Comparison of ENCODE assay signal across 9 mouse cellular contexts in the genomic region with DNA sequence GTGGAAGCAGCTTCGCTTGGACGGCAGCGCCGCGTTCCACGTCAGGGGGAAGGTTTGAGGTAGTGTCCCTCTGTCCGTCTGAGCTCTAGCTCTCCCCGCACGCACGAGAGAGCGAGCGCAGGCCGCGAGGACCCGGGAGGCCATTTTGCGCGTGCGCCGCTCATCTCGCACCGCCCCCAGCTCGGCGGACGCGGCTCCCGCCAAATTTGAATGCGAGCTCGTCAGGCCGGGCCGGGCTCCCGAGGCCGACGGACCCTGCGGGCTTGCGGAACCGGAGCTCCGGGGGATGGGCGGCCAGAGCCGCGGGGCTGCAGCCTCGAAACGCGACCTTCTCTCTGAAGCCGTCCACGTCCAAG. TPM values are rescaled to one million over a fixed set of nuclear protein-coding genes. Genes with fewer than 3 reads are reported as not detected.
DNase-seq lines count a peak whose midpoint lies in the region; ATAC-seq and TF ChIP-seq lines count a peak whose summit lies in the region.
"Had no signal": no experiment of that assay in that cellular context is flagged by ENCODE, and none has a peak within 500 bp of the region (broad histone marks: within the 10 kb centered on the region; RNA-seq: fewer than 3 reads in every experiment).

No protein-coding gene starts in this region.

- peaks cover 4% of the 10 kb centered on the region; the same call in 1 of the 2 replicates for H3K4me1 ChIP-seq in heart, adult 2 months (ENCODE audit: control insufficient read depth, insufficient read depth, low read length)
- peaks cover 24% of the 10 kb centered on the region for H3K4me1 ChIP-seq in forebrain, embryonic 15.5 days
- H3K4me1 ChIP-seq in hindbrain, embryonic 16.5 days (ENCODE audit: control insufficient read depth, insufficient read depth, low read depth, low read length): peaks cover 12% of the 10 kb centered on the region
- peaks cover 9% of the 10 kb centered on the region for H3K4me1 ChIP-seq in liver, embryonic 11.5 days (replicated peaks; ENCODE audit: control insufficient read depth, insufficient read depth, low read length)

- TF ChIP-seq POLR2A in heart, adult 2 months (IDR thresholded peaks at IDR 0.05; ENCODE audit: insufficient read depth, low read depth, low read length): no peak

- H3K27me3 ChIP-seq in heart, adult 2 months (ENCODE audit: control insufficient read depth, insufficient read depth, low read length): peaks cover 23% of the 10 kb centered on the region
- H3K27me3 ChIP-seq in forebrain, embryonic 15.5 days: peaks cover 60% of the 10 kb centered on the region
- peaks cover 35% of the 10 kb centered on the region for H3K27me3 ChIP-seq in hindbrain, embryonic 16.5 days (replicated peaks; ENCODE audit: control insufficient read depth, insufficient read depth, low read length)
- peaks cover 70% of the 10 kb centered on the region for H3K27me3 ChIP-seq in liver, embryonic 11.5 days (replicated peaks; ENCODE audit: control insufficient read depth, insufficient read depth, low read length)

- no peaks in the 10 kb centered on the region for H3K79me2 ChIP-seq in heart, adult 2 months (replicated peaks; ENCODE audit: control insufficient read depth, insufficient read depth, low read length)

- no peak for TF ChIP-seq CTCF in heart, adult 2 months (IDR thresholded peaks at IDR 0.05)

- TF ChIP-seq EP300 in heart, adult 2 months (IDR thresholded peaks at IDR 0.05; ENCODE audit: insufficient read depth, low read depth, low read length): no peak

- intact Hi-C loops in heart, adult 2 months (cut with DNase I): no loop called here

- DNase-seq in heart, adult 2 months: peak; percentile 69 to 76
- no peak for DNase-seq in heart, adult 8-10 months (ENCODE audit: low spot score)
- peak; percentile 67 for DNase-seq in adrenal gland, postnatal 25 days
- peak; percentile 70 for DNase-seq in liver, embryonic 11.5 days (ENCODE audit: low spot score)
- DNase-seq in thymus, postnatal 14 days: peak; percentile 70

- H3K9ac ChIP-seq in heart, adult 2 months (ENCODE audit: low read depth, low read length): no peak overlapping the region
- no peak overlapping the region for H3K9ac ChIP-seq in forebrain, embryonic 15.5 days (replicated peaks)
- no peak overlapping the region for H3K9ac ChIP-seq in hindbrain, embryonic 16.5 days (ENCODE audit: low read depth, low read length)
- H3K9ac ChIP-seq in liver, embryonic 11.5 days (ENCODE audit: low read depth, low read length): no peak overlapping the region

- H3K4me3 ChIP-seq in heart, adult 2 months: peak overlapping the region; percentile 58
- H3K4me3 ChIP-seq in forebrain, embryonic 15.5 days: peak overlapping the region; percentile 47
- H3K4me3 ChIP-seq in hindbrain, embryonic 16.5 days (ENCODE audit: low read length): peak overlapping the region; percentile 30
- H3K4me3 ChIP-seq in liver, embryonic 11.5 days (ENCODE audit: low read depth, low read length): peak overlapping the region; percentile 40

- ATAC-seq in forebrain, embryonic 15.5 days (replicated peaks): peak; percentile 45
- no peak for ATAC-seq in hindbrain, embryonic 16.5 days
- 0 out of 2 replicates have a peak, but pooled peaks have one; percentile 56 for ATAC-seq in liver, embryonic 11.5 days (replicated peaks; ENCODE audit: low FRiP score)
- peak; percentile 31; the same call in 1 of the 2 replicates for ATAC-seq in monocyte, adult 5-6 weeks (replicated peaks; ENCODE audit: insufficient number of reproducible peaks, low FRiP score, low TSS enrichment, poor library complexity, severe bottlenecking)

- H3K27ac ChIP-seq in heart, adult 2 months: no peak overlapping the region
- no peak overlapping the region for H3K27ac ChIP-seq in forebrain, embryonic 15.5 days (replicated peaks)
- no peak overlapping the region for H3K27ac ChIP-seq in hindbrain, embryonic 16.5 days (ENCODE audit: low read depth, low read length)
- H3K27ac ChIP-seq in liver, embryonic 11.5 days (ENCODE audit: low read depth, low read length): no peak overlapping the region

- 2% methylated on average over 45 of the region's 45 CpGs for WGBS in heart, adult 2 months
- WGBS in forebrain, embryonic 15.5 days: under 1% methylated on average over 45 of the region's 45 CpGs
- 2% methylated on average over 44 of the region's 45 CpGs for WGBS in hindbrain, embryonic 16.5 days
- under 1% methylated on average over 45 of the region's 45 CpGs for WGBS in liver, embryonic 11.5 days

- no peaks in the 10 kb centered on the region for H3K9me3 ChIP-seq in forebrain, embryonic 15.5 days
- no peaks in the 10 kb centered on the region for H3K9me3 ChIP-seq in hindbrain, embryonic 16.5 days (ENCODE audit: control insufficient read depth, low read length)
- no peaks in the 10 kb centered on the region for H3K9me3 ChIP-seq in liver, embryonic 11.5 days (ENCODE audit: control insufficient read depth, low read length)

- H3K4me2 ChIP-seq in forebrain, embryonic 15.5 days (replicated peaks): peak overlapping the region; percentile 78
- H3K4me2 ChIP-seq in hindbrain, embryonic 16.5 days (ENCODE audit: low read length): peak overlapping the region; percentile 75
- peak overlapping the region; percentile 55 for H3K4me2 ChIP-seq in liver, embryonic 11.5 days

- H3K36me3 ChIP-seq in heart, adult 2 months (ENCODE audit: control insufficient read depth, insufficient read depth, low read length): no peaks in the 10 kb centered on the region
- peaks cover 8% of the 10 kb centered on the region for H3K36me3 ChIP-seq in forebrain, embryonic 15.5 days
- peaks cover 5% of the 10 kb centered on the region for H3K36me3 ChIP-seq in hindbrain, embryonic 16.5 days (ENCODE audit: control insufficient read depth, insufficient read depth, low read length)
- no peaks in the 10 kb centered on the region for H3K36me3 ChIP-seq in liver, embryonic 11.5 days (ENCODE audit: control insufficient read depth, insufficient read depth, low read length)

RNA-seq across cellular contexts. Expression of a gene that starts 5.1 kb away (rescaled TPM):
- under 1 TPM; 0.26 to 0.36 TPM for total RNA-seq in heart, adult 2 months (2021)
- 0.20 and 0.32 TPM in 2 replicates for polyA plus RNA-seq in heart, adult 2 months (2012; rRNA removed)
- total RNA-seq in heart, adult 8-10 months (2022): under 1 TPM in 3 of 4 experiments, not detected in 1; 0.38 to 0.65 (median 0.49) TPM
- total RNA-seq in adrenal gland, postnatal 25 days (2021): 0.67 TPM in 1 of 2 replicates, not detected in the other
- polyA plus RNA-seq in forebrain, embryonic 15.5 days (2015; fragmentation: Nextera tagmentation; extraction: Ambion mirVana): 0.09 TPM in 1 of 2 replicates, not detected in the other
- 0.06 and 0.14 TPM in 2 replicates for polyA plus RNA-seq in hindbrain, embryonic 16.5 days (2015; fragmentation: Nextera tagmentation; extraction: Ambion mirVana)
- not detected in 2 replicates for polyA plus RNA-seq in liver, embryonic 11.5 days (2014; fragmentation: Nextera tagmentation; extraction: Ambion mirVana)
- total RNA-seq in monocyte, adult 5-6 weeks (2017): 1.6 TPM in 1 of 3 replicates, not detected in the others
- total RNA-seq: MEL had no signal

RNA-seq across cellular contexts. Expression of a gene that starts 11.9 kb away (rescaled TPM):
- 10 to 100 TPM; 59.2 to 70.6 TPM for total RNA-seq in heart, adult 2 months (2021)
- 22.3 and 54.4 TPM in 2 replicates for polyA plus RNA-seq in heart, adult 2 months (2012; rRNA removed)
- total RNA-seq in heart, adult 8-10 months (2022): 10 to 100 TPM; 51.9 to 74.4 (median 64.3) TPM
- total RNA-seq in adrenal gland, postnatal 25 days (2021): 54.6 and 57.5 TPM in 2 replicates
- polyA plus RNA-seq in forebrain, embryonic 15.5 days (2015; fragmentation: Nextera tagmentation; extraction: Ambion mirVana): 38.0 and 39.8 TPM in 2 replicates
- 14.0 and 15.6 TPM in 2 replicates for polyA plus RNA-seq in hindbrain, embryonic 16.5 days (2015; fragmentation: Nextera tagmentation; extraction: Ambion mirVana)
- 12.9 and 16.6 TPM in 2 replicates for polyA plus RNA-seq in liver, embryonic 11.5 days (2014; fragmentation: Nextera tagmentation; extraction: Ambion mirVana)
- 34.3 to 41.0 TPM (median 36.4 TPM) in 3 replicates for total RNA-seq in monocyte, adult 5-6 weeks (2017)

RNA-seq across cellular contexts. Expression of a gene that starts 16.5 kb away (rescaled TPM):
- 100 to 1,000 TPM in 1 of 2 experiments, 10 to 100 TPM in 1; 95.0 to 102 TPM for total RNA-seq in heart, adult 2 months (2021)
- polyA plus RNA-seq in heart, adult 2 months (2012; rRNA removed): 53.1 and 87.5 TPM in 2 replicates
- 100 to 1,000 TPM in 1 of 4 experiments, 10 to 100 TPM in 3; 88.6 to 108 (median 96.9) TPM for total RNA-seq in heart, adult 8-10 months (2022)
- 112 and 116 TPM in 2 replicates for total RNA-seq in adrenal gland, postnatal 25 days (2021)
- 263 and 266 TPM in 2 replicates for polyA plus RNA-seq in forebrain, embryonic 15.5 days (2015; fragmentation: Nextera tagmentation; extraction: Ambion mirVana)
- 177 and 182 TPM in 2 replicates for polyA plus RNA-seq in hindbrain, embryonic 16.5 days (2015; fragmentation: Nextera tagmentation; extraction: Ambion mirVana)
- polyA plus RNA-seq in liver, embryonic 11.5 days (2014; fragmentation: Nextera tagmentation; extraction: Ambion mirVana): 132 and 138 TPM in 2 replicates
- total RNA-seq in monocyte, adult 5-6 weeks (2017): 140 to 146 TPM (median 144 TPM) in 3 replicates
